Mouse (Mus musculus) C3H10T1/2 (cell line): Measurements from ENCODE around the gene Olfr845. TPM values are rescaled to one million over a fixed set of nuclear protein-coding genes. Genes with fewer than 3 reads are reported as not detected.

Experiments used
- polyA plus RNA-seq, 2 experiments: library from polyadenylated mRNA; unstranded; fragments of >200 nt; fragmentation: generic; extraction: Trizol; gene quantifications; one replicate each; pipeline ENCODE4 v1.2.1; 2012; ENCODE audit warnings: missing spikeins in 2 of 2

Olfr845 gene
- polyA plus RNA-seq = not detected

GRCm38 (mm10) chr9:19336157-19336556 lies at the start of gene Olfr845:
Olfr845 (plus strand) TSS chr9:19336457.

GRCm38 (mm10) chr9:19316047-19316446 lies 20.2 kb upstream of the Olfr845 start, which contains the start of gene Olfr844:
Olfr844 (plus strand) TSS chr9:19316347.

DNA sequence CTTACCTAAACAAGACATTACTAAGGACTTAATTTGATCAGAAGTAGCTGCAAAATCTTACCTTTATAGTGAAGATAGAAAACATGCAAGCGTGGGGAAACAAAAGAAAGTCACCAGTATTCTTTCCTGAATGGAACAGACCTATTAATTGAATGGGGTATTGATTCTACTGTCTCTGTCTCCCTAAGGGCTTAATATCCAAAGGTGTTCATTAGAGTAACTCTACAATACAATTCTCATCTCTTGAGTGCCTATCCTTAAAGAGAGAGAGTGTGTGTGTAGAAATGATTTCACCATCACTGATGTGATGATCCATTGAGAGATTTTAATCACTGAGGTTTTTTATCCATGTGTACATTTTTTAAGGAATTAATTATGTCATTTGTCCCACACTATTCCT lies 27.6 kb downstream of the Olfr845 start, which contains the start of gene Olfr846:
Gene Olfr846 (minus strand): TSS at position 101 of the 400 bp plus-strand sequence.

GRCm38 (mm10) chr9:19378569-19378968 lies 42.3 kb downstream of the Olfr845 start, which contains the start of gene Olfr847:
Olfr847 (minus strand) TSS chr9:19378669.

Other genes with a start within 250 kb of the Olfr845 start
- gene Olfr836, start 216.1 kb upstream of the Olfr845 start, polyA plus RNA-seq = not detected
- gene Olfr837, start 200.1 kb upstream of the Olfr845 start, polyA plus RNA-seq = not detected
- gene Olfr839-ps1, start 159.1 kb upstream of the Olfr845 start, polyA plus RNA-seq = under 1 TPM in 1 of 2 experiments, not detected in 1; 0.02 TPM
- gene Olfr843, start 84.5 kb upstream of the Olfr845 start, polyA plus RNA-seq = not detected
- not detected for gene Olfr844, start 20.1 kb upstream of the Olfr845 start, polyA plus RNA-seq
- gene Olfr846, start 27.5 kb downstream of the Olfr845 start, polyA plus RNA-seq = not detected
- gene Olfr847, start 42.2 kb downstream of the Olfr845 start, polyA plus RNA-seq = not detected
- not detected for gene Olfr849, start 103.8 kb downstream of the Olfr845 start, polyA plus RNA-seq
- not detected for gene Olfr850, start 141.8 kb downstream of the Olfr845 start, polyA plus RNA-seq
- gene Olfr851, start 156.8 kb downstream of the Olfr845 start, polyA plus RNA-seq = not detected
- gene Olfr853, start 204.6 kb downstream of the Olfr845 start, polyA plus RNA-seq = not detected
- gene Olfr854, start 230.9 kb downstream of the Olfr845 start, polyA plus RNA-seq = not detected
- not detected for gene Olfr855, start 246.2 kb downstream of the Olfr845 start, polyA plus RNA-seq